Mouse (Mus musculus) adrenal gland, postnatal 36 days (tissue): ENCODE data around the gene Ppp6c. TPM values are rescaled to one million over a fixed set of nuclear protein-coding genes. Genes with fewer than 3 reads are reported as not detected.
"Not testable (repeated sequence)": the region's sequence is repeated elsewhere in the genome, so short reads cannot be mapped to it uniquely, and the experiment has no call there.

Experiments used
- DNase-seq, 2 experiments: peaks; one replicate each; pipeline ENCODE4 v3.0.0; 2021; ENCODE audit warnings: mixed read lengths in 1 of 2
- long read RNA-seq, 2 experiments: library from polyadenylated mRNA; stranded (forward); transcript quantifications; one replicate each; pipeline ENCODE4 v2.0.0; 2021; ENCODE audit warnings: borderline sequencing depth in 2 of 2
- total RNA-seq, 2 experiments: library from RNA; stranded (reverse); gene quantifications; 2 replicates each; pipeline ENCODE4 v1.2.3; 2021

Ppp6c gene
- total RNA-seq = 100 to 1,000 TPM in 1 of 2 experiments, 10 to 100 TPM in 1; 89.0 to 106 TPM
- long read RNA-seq, experiment 1, full-length matches to known transcripts = 36 of 48 reads
- long read RNA-seq, experiment 1, partial matches to known transcripts = 0 of 48 reads
- long read RNA-seq, experiment 1, other reads (novel, unspliced or antisense) = 12 of 48 reads
- long read RNA-seq, experiment 2, full-length matches to known transcripts = 21 of 24 reads
- long read RNA-seq, experiment 2, partial matches to known transcripts = 0 of 24 reads
- long read RNA-seq, experiment 2, other reads (novel, unspliced or antisense) = 3 of 24 reads

DNA sequence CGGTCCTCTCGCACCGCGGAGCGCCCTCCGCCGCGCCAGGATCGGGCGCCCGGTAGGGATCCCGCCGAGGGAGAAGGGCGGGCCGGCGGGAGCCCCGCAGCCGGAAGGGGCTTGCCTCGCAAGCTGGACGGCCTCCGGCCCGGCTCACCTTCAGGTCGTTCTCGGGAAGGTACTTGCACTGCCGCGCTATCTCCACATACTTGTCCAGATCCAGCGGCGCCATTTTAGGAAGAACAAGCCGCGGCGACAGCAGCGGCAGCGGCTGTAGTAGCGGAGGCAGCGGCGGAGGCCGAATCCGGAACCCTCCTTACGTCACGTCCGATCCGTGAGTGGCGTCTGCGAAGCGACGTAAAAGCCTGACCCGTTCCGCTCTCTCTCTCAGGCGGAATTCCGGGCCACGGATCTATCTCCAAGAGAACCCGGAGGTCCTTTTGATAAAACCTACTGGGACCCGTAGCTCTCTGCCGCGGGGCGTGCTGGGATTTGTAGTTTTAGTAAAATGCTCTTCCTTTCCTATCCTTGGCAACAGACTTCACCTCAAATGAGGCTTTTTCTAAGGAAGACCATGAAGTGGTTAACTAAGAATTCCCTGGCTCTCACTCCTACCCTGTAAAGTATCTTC lies at the start of gene Ppp6c:
Gene Ppp6c, minus strand, starts transcription at position 433 of the 622 bp plus-strand sequence.
- DNase-seq = peak; percentile 93 to 94

DNA sequence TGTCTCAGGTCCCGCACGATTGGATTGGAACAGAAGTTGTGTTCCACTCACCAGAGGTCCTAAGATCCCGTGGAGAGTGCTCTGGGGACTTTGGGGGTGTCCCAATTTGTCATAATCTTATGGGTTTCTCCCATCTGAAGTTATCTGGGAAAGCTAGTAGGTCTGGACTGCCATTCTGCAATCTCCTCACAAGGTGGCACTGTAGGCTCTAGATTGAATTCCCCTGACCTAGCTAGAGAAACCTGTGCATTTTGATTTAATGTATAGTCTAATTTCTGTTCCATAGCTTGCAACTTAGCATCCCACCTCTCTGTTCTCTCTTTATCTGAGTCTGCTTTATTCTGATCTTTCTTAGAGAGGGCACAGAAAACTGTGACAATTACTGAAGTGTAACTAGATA lies 42.1 kb upstream of the Ppp6c start:
- peak; percentile 3 to 20 for DNase-seq

DNA sequence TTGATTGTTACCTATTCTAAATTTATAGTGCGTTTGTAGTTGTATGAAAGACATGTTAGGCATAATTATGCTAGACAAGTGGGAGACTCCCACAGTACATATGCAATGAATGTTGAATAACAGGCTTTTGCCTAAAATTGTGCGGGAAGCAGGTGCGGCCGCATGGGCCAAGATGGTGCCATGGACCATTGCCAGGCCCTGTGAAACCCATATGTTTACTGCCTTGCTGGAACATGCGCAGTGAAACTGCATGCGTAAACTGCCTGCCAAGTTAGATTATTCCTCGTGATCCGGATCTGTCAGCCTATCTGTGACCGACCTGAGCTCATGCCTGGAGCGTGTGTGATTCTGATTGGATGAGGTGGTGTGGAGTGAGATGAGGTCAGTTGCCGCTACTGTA lies 26.0 kb upstream of the Ppp6c start:
- not testable (repeated sequence) for DNase-seq

DNA sequence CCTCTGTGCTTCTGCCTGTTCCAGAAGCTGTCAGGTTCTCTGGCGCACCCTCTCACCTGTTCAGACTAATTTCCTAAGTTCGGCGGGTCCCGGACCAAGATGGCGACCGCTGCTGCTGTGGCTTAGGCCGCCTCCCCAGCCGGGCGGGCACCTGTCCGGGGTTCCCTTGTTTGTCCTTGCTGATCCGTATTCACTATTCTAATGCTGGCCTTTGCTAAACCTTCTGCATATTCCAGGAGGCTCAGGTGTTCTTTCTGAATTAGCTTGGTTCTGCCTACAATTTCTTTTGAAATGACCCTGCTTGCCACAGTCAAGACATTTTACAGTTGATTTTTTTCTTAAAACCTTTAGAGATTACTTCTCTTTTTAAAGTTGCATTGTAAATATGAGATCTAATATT lies 20.6 kb upstream of the Ppp6c start:
- DNase-seq = not testable (repeated sequence)

DNA sequence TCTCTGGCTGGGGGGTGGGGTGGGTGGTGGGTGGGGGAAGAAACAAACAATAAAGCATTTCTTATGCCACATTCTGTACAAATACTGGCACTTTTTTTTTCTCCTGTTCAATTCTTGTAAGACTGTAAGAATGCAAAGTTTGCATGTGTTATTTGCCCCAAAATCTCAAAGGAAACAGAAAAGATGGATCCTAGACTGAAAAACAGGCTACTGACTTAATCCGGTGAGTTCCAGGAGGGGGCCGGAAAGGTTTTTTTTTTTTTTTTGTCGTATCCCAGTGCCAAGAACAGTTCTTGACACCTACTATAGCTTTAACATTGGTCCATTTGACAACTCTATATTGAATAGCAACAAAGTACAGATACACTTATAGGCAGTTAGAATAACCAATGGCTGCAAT lies 480 bp upstream of the Ppp6c start:
- no peak for DNase-seq

DNA sequence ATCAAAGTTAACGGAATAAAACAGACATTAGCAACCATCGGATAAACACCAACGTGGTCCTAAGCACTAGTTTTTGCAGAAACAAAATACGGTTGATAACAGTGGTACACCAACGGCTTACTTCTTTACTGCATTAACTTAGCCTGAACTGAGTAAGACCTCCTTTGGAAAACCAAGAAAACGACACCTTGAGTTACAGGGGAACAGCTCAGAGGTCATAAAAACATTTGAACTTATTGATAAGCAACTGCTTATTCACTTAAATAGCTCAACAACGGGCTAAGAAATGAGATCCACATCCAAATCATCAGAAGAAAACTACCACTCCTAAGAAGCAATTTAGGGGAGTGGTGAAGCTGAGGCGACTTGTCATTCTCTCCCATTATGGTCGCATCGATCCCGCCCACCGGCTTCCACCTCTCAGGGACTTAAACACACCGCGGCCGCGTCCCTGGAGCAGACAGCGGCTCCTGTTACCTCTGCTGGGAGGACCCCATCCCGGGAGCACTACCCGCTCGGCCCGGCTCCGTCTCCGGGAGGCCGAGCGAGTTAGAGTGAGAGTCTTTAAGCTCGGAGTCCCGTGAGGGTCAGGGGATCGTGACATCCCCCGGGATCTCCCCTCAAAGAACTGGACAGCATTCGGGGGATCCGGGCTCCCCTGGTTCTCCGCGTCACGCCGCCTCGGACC lies 776 bp downstream of the Ppp6c start:
- DNase-seq = peak; percentile 33 to 44

DNA sequence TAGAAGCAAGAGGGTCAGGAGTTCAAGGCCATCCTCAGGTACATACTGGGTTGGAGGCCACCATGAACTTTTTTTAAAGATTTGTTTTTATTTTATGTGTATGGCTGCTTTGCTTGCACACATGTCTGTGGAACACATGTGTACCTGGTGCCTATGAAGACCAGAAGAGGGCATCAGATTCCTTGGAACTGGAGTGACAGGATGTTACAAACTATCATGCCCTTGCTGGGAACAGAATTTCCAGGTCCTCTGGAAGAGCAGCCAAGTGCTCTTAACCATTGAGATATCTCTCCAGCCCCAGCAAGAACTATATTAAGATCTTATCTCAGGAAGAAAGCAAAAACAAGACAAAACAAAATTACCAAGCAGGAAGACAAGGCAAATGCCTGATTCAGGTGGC lies 1.6 kb downstream of the Ppp6c start:
- DNase-seq = no peak

DNA sequence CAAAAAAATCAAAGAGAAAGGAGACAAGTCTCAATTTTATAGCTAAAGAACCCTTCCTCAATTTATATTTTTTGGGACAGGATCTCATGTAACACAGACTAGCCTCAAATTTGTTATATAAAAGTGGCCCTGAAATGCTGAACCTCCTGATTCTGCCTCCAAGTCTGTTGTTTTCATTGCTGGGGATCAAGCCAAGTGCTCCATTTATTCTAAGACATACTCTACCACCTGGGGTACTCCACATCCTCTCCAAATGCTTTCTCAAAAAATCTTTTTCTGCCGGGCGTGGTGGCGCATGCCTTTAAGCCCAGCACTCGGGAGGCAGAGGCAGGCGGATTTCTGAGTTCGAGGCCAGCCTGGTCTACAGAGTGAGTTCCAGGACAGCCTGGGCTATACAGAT lies 6.2 kb downstream of the Ppp6c start:
- no peak for DNase-seq

DNA sequence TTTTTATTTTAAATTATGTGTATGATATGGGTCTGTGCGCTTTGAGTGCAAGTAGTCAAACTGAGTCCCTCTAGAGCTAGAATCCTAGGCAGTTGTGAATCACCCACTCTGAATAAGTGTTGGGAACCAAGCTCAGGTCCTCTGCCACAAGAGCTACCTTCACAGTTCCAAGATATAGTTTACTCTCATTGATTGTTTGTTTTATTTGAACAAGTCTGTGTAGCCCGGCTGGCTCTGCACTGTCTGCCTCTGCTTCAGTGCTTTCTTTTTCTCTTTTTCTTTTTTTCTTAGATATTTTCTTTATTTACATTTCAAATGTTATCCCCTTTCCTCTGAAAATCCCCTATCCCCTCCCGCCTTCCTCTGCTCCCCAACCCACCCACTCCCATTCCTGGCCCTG lies 7.2 kb downstream of the Ppp6c start:
- DNase-seq = no peak

DNA sequence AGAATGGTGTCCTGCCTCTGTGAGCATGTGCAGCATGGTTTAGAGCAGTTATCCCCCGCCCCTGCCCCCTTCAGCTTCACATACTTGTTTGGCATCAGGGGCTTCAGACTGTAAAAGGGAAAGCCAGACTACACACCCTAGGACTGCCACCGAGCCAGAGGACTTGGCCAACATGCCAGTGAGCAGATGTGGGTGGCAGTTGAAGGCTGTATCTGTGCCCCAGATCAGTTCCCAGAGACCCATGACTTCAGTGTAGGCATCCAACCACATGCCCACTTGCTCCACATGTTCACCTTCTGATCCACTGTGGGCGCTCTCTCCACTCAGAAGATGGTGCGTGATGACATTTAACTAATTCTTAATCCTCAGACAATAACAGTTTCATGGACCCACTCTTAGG lies 9.1 kb downstream of the Ppp6c start:
- DNase-seq = no peak

DNA sequence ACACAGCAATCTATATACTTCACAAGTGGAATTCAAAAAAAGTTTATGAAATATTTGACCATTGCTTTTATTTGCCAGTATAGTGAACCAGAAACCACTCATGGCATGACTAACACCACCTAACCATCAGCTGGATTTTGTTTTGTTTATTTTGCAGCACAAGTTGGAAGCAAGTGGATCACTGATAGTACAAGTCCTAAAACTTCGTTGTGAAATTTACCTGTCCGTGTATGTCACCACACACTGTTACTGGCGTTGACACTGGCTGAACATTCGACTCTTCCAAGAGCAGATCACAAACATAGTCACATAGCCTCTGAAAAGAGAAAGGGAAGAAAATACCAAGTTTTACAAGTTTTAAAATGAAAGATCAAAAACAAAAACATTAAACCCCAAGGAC lies 15.5 kb downstream of the Ppp6c start:
- no peak for DNase-seq

DNA sequence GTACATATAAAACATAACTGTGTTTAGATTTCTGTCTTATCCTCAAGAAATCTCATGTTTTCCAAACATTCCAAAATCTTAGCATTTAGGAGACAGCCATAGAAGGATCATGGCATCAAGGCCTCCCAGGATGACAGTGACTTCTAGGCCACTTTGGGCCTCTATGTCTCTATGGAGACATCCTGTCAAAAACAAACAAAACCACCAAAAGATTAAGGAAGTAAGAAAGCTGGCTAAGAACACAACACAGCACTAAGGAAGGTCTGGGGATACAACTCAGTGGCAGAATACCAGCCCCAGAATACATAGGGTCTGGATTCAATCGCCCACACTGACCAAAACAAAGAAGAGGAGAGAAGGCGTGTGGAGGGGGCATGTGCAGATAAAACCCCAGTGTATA lies 22.9 kb downstream of the Ppp6c start:
- no peak for DNase-seq

DNA sequence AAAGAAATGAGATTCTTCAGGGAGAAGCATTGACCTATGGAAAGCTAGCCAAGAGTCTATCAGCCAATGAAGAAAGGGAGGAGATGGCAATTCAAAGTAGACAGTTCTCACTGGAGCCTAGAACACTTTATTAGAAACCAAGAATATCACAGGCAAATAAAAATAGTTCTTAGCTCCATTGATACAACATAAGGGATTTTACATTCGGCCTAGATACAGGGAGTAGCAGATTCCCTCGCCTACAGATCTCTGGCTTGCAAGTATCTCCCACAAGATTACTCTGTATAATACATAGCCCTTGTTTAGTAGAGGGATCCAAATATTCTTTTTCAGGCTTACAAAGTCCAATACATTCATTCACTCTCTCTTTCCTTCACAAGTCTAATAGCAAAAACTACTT lies 31.4 kb downstream of the Ppp6c start:
- no peak for DNase-seq

DNA sequence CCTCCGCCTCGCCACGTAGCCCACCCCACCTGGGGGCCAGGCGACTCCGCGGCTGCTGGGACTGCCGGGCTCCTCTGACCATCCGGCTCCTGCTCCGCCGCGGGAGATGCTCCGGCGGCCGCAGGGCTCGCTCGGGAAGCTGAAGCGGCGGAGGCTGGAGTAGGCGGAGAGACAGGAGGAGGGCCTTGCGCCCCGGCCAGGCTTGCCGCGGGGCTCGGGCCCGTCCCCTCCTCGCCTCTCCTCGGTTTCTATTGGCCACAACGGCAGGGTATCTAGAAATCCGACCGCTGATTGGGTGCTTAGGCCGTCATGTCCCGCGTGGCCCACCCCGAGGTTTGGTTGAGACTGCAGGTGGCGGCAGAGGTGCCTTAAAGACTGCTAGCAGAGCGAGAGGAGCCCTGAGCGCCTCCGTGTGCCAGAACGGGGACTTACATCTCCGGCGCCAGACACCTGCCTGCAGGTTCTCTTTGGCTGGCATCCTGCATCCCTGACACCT lies 35.6 kb downstream of the Ppp6c start, which contains the start of gene Scai:
Gene Scai, minus strand, starts transcription at position 174 of the 496 bp plus-strand sequence.
- peak; percentile 98 for DNase-seq

DNA sequence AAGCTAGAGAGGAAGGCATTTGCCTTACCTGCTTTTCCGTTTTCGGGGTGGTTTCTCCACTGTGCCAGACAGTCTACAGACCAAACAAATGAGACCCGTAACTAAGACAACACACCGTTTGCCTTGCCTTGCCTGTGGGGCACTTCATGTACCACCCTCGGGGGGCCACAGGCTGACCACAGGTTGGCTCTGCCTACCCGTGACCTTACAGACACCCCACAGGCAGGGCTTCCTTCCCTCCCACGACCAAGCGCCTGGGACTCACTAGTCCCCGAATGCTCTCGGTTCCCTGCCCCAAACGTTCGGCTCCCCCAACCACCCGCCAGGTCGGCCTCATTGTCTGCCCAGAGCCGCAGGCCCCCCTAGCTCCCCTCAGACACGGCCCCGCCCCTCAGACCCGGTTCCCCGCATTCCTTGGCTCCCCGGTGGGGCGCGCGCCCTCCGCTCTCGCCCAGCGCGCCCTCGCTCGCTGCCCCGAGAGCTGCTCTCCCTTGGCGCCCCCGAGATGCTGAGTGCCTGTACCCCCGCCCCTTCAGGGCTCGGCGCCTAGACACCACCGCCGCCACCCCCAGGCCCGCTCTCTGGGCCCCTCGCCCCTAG lies 36.2 kb downstream of the Ppp6c start:
- peak in 1 of 2 experiments; percentile 64 for DNase-seq

DNA sequence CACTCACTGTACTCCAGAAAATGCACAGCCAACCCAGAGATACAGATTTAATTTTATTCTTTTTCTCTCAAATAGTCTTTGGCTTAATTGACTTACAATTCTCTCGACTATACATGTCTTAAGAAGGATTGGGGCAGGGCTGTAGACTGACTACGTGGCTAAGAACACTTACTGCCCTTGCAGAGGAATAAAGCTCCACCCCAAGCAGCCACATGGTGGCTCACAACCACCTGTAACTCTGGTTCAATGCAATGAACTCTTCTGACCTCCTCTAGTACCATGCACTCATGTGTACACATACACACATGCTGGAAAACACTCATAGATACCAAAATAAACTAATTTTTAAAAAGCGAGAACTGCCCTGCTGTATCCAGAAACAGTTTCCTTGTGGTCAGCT lies 40.3 kb downstream of the Ppp6c start:
- no peak for DNase-seq

DNA sequence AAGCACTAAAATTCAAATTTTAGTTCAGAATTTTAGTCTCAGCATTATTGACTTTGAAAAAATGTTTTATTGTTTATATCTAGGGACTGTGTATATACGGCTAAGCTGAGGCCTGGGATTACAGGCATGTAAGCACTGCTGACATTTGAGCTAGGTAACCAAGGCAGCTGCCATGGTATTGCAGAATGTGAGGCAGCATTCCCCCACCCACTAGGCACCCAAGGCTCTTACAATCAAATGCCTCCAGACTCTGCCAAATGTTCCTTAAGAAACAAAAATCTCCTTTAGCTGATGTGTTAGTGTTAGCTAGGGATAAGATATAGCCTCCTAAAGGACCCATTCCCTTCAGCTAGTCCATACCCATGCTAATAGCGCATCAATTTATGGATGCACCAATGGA lies 42.7 kb downstream of the Ppp6c start:
- no peak for DNase-seq

DNA sequence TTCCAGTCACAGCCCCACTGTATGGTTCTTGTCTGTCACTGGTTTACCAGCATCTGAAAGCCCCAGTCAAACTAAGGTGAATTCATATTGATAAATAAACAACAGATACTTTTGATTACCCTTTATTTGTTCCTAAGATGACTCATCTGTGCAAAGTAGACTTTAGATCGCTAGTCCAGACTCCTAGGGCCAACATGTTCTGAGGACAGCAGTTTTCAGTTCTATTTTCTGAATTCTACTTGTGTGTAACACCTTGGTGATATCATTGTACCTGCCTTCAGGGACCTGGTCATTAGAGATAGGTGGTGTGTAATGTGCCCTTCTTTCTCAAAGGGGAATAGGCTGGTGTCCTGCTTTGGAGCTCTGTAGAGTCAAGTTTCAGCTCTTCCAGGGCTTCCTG lies 65.3 kb downstream of the Ppp6c start:
- no peak for DNase-seq

DNA sequence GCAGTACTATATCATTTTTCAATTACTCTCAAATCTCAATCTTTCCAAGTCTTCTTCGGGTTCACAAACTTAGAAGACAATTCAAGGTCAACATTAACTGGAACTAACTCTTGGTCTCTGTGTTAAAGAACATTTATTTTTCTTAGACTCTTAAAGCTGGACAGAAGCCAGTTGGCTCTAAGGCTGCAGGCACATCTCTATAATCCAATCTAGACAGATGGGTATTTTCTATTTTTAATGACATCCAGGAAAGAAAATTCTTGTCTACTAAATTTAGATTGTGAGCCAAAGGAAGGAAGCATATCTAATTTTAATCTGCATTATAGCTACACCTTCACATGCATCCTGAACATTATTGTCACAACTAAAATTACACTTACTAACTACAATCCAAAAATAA lies 68.3 kb downstream of the Ppp6c start:
- DNase-seq = peak in 1 of 2 experiments; percentile 10

DNA sequence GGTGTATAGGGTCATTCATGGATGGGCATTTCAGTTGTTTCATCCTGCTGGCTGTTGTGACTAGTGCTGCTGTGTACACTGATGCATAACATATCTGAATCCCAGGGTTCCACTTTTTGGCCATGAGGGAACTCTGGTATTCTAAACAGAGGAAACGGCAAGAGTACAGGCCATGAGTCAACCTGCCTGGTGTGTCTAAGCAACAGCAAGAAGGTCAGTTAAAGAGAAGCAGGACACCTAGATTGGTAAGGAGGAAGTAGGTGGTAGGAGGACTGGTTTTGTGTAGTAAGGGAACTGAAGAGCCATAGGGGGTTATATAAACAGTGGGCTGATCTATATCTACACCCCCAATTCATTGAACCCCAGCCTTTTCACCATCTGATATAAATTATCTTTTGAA lies 69.4 kb downstream of the Ppp6c start:
- no peak for DNase-seq

DNA sequence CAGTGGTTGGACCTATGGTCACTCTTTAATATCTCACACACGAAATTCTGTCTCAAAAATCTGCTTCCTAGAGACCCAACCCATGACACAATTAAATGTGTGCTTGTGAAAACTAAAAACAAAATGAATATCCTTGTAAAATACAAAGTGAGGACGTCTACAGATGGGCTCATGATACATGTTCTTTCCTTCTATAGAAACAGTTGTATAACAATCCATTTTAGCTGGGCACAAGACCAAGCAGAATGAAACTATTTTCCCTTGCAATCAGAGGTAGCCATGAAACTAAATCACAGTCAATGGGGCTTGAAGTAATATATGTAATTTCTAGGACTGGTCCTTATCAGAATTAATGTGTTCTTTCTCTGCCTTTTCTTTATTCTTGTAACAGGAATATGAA lies 75.3 kb downstream of the Ppp6c start:
- DNase-seq = no peak

DNA sequence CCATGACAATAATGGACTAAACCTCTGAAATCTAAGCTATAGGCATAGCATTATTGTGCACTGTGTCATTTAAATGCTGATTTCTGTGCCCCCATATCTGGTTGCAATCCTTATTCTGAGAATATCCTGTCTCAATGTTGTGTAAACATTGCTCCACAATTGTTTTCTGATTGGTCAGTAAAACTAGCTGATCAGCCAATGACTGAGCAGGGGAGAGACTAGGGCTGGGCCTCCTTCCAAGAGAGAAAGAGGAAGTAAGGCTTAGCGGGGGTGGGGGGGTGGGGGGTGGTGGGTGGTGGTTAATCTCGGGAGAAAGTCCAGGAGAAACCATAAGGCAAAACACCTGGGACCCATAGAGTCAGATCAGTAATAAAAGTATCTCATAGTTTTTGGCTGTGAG lies 78.2 kb downstream of the Ppp6c start:
- DNase-seq = no peak

DNA sequence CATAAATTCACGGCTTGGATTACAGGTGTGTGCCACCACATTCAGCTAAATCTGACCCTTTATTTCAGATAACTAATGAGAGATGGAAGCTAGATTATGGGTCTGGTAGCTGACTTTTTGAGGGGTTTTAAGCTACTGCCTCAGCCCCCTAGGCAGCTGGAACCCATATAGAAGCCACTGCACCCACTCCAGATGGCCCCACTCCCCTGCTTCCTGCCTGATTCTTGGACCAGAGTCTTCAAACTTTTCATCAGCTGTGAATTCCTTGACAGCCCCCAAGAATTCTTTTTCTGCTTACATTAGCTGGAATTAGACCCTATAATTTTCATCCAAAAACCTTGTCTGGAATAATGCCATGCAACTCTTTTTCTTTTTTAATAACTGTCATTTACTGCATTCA lies 79.8 kb downstream of the Ppp6c start:
- no peak for DNase-seq
